Mouse (Mus musculus): ENCODE measurements at regions not wholly inside any gene's neighbourhood (a gene's known extent, or its start where the extent isn't known, plus 50 kb on each side); places are given as distances from the start of the nearest gene placed in this dataset.
A peak's percentile ranks its signal among the peaks of the same experiment; 100 is the strongest.

- TF ChIP-seq CTCF (IDR thresholded peaks at IDR 0.05; ENCODE audit: low read depth) (peak; percentile 67), EP300 (IDR thresholded peaks at IDR 0.05; ENCODE audit: low read depth) (no peak)
Observed at GRCm38 (mm10) chr6:100512676-100513075, 158.3 kb downstream of the Shq1 start.

Measured in liver, postnatal 0 days (tissue).